Mouse (Mus musculus): Measurements from ENCODE around the gene A430033K04Rik. TPM values are rescaled to one million over a fixed set of nuclear protein-coding genes. Genes with fewer than 3 reads are reported as not detected.

A430033K04Rik gene
- polyA plus RNA-seq, 1 experiment = 0.36 TPM

- TF ChIP-seq GATA1 (IDR thresholded peaks at IDR 0.05; ENCODE audit: low read length) = no peak
These were observed 61.2 kb downstream of the A430033K04Rik start for GRCm38 (mm10) chr5:138683821-138684220.

GRCm38 (mm10) chr5:138687453-138687852 is 64.8 kb downstream of the A430033K04Rik start:
- no peak for TF ChIP-seq GATA1 (IDR thresholded peaks at IDR 0.05; ENCODE audit: low read length)

GRCm38 (mm10) chr5:138689254-138689653 is 66.6 kb downstream of the A430033K04Rik start:
- TF ChIP-seq GATA1 (IDR thresholded peaks at IDR 0.05; ENCODE audit: low read length) = no peak

- no peak for TF ChIP-seq GATA1 (IDR thresholded peaks at IDR 0.05; ENCODE audit: low read length)
These were observed 70.4 kb downstream of the A430033K04Rik start for GRCm38 (mm10) chr5:138692936-138693570.

GRCm38 (mm10) chr5:138694036-138694435 is 71.4 kb downstream of the A430033K04Rik start:
- TF ChIP-seq GATA1 (IDR thresholded peaks at IDR 0.05; ENCODE audit: low read length) = no peak

- no peak for TF ChIP-seq GATA1 (IDR thresholded peaks at IDR 0.05; ENCODE audit: low read length)
These were observed 72.0 kb downstream of the A430033K04Rik start for GRCm38 (mm10) chr5:138694496-138695167.

GRCm38 (mm10) chr5:138697466-138697865 is 74.8 kb downstream of the A430033K04Rik start:
- no peak for TF ChIP-seq GATA1 (IDR thresholded peaks at IDR 0.05; ENCODE audit: low read length)

Other genes with a start within 250 kb of the A430033K04Rik start
- gene Zfp157, start 181.4 kb upstream of the A430033K04Rik start, polyA plus RNA-seq (2012) = 0.38 and 2.2 TPM in 2 replicates
- gene 1700123K08Rik, start 58.1 kb upstream of the A430033K04Rik start, polyA plus RNA-seq (2012) = not detected in 2 replicates
- gene Zfp68, start 3.1 kb upstream of the A430033K04Rik start, polyA plus RNA-seq (2012) = 0.73 and 0.91 TPM in 2 replicates
- gene Fam20c, start 131.7 kb downstream of the A430033K04Rik start, polyA plus RNA-seq (2012) = 0.01 TPM in 1 of 2 replicates, not detected in the other
- not detected in 2 replicates for gene Gm5294, start 197.2 kb downstream of the A430033K04Rik start, polyA plus RNA-seq (2012)